Mouse (Mus musculus): Measurements from ENCODE around the gene Irf2bp1. TPM values are rescaled to one million over a fixed set of nuclear protein-coding genes. Genes with fewer than 3 reads are reported as not detected.
A peak's percentile ranks its signal among the peaks of the same experiment; 100 is the strongest.

Irf2bp1 gene
- total RNA-seq, 2 experiments from 2014 or later: 18.2 to 20.5 TPM

GRCm38 (mm10) chr7:19050172-19050571 is 46.3 kb downstream of the Irf2bp1 start:
- TF ChIP-seq CTCF (IDR thresholded peaks at IDR 0.05): no peak
- no peak overlapping the region for H3K4me3 ChIP-seq
- intact Hi-C loops (cut with DNase I): no loop called here
- no peak for DNase-seq
- no peak overlapping the region for H3K27ac ChIP-seq

GRCm38 (mm10) chr7:19051161-19051560 is 47.3 kb downstream of the Irf2bp1 start:
- DNase-seq: peak; percentile 46
- TF ChIP-seq CTCF (IDR thresholded peaks at IDR 0.05): no peak
- peak overlapping the region; percentile 46 for H3K27ac ChIP-seq
- intact Hi-C loops (cut with DNase I): no loop called here
- H3K4me3 ChIP-seq: no peak overlapping the region

- DNase-seq: peak; percentile 87
- Histone ChIP-seq H3K27ac (peak overlapping the region; percentile 84), H3K4me3 (no peak overlapping the region)
- TF ChIP-seq CTCF (IDR thresholded peaks at IDR 0.05): peak; percentile 14; the same call in 1 of the 2 replicates
- intact Hi-C loops (cut with DNase I): no loop called here
Observed at GRCm38 (mm10) chr7:19052345-19053135, 48.7 kb downstream of the Irf2bp1 start.

GRCm38 (mm10) chr7:19053136-19053532 is 49.3 kb downstream of the Irf2bp1 start:
- TF ChIP-seq CTCF (IDR thresholded peaks at IDR 0.05): no peak
- no peak for DNase-seq
- Histone ChIP-seq H3K27ac (peak overlapping the region; percentile 74), H3K4me3 (no peak overlapping the region)
- intact Hi-C loops (cut with DNase I): no loop called here

- TF ChIP-seq CTCF (IDR thresholded peaks at IDR 0.05): peak; percentile 58
- DNase-seq: peak; percentile 61
- H3K27ac ChIP-seq: no peak within 1 kb of the TSS
- H3K4me3 ChIP-seq: no peak within 1 kb of the TSS
- intact Hi-C loops (cut with DNase I): no loop called here
Observed at GRCm38 (mm10) chr7:19054047-19054776, 50.4 kb downstream of the Irf2bp1 start, which contains the start of gene Rsph6a. TSS of gene Rsph6a (plus strand) at chr7:19054690.

GRCm38 (mm10) chr7:19054777-19055076 is 50.9 kb downstream of the Irf2bp1 start:
- TF ChIP-seq CTCF (IDR thresholded peaks at IDR 0.05): no peak
- intact Hi-C loops (cut with DNase I): no loop called here
- H3K27ac ChIP-seq: no peak overlapping the region
- no peak overlapping the region for H3K4me3 ChIP-seq
- DNase-seq: no peak

GRCm38 (mm10) chr7:19055108-19055507 is 51.3 kb downstream of the Irf2bp1 start:
- intact Hi-C loops (cut with DNase I): no loop called here
- no peak for TF ChIP-seq CTCF (IDR thresholded peaks at IDR 0.05)

More at GRCm38 (mm10) chr7:19055108-19055507, 51.3 kb downstream of the Irf2bp1 start:
- no peak for DNase-seq
- Histone ChIP-seq H3K27ac (no peak overlapping the region), H3K4me3 (no peak overlapping the region)

Other genes starting within 250 kb of the Irf2bp1 start
- gene Psg19, start 205.5 kb upstream of the Irf2bp1 start, total RNA-seq (2021): not detected
- not detected for gene Psg17, start 182.4 kb upstream of the Irf2bp1 start, total RNA-seq (2021)
- 1 to 10 TPM; 2.4 to 4.0 TPM for gene Mill2, start 164.1 kb upstream of the Irf2bp1 start, total RNA-seq (2021)
- not detected for gene Pglyrp1, start 132.7 kb upstream of the Irf2bp1 start, total RNA-seq (2021)
- 1 to 10 TPM; 4.1 to 5.6 TPM for gene Ccdc61, start 93.6 kb upstream of the Irf2bp1 start, total RNA-seq (2021)
- 1 to 10 TPM; 1.6 to 2.1 TPM for gene Nova2, start 78.2 kb upstream of the Irf2bp1 start, total RNA-seq (2021)
- not detected for gene Nanos2, start 16.6 kb upstream of the Irf2bp1 start, total RNA-seq (2021)
- 1 to 10 TPM; 6.3 to 6.7 TPM for gene Mypop, start 12.8 kb upstream of the Irf2bp1 start, total RNA-seq (2021)
- not detected for gene Foxa3, start 19.5 kb downstream of the Irf2bp1 start, total RNA-seq (2021)
- 10 to 100 TPM; 70.9 to 81.5 TPM for gene Sympk, start 20.3 kb downstream of the Irf2bp1 start, total RNA-seq (2021)
- not detected for gene Rsph6a, start 50.6 kb downstream of the Irf2bp1 start, total RNA-seq (2021)
- gene Dmwd, start 72.2 kb downstream of the Irf2bp1 start, total RNA-seq (2021): 10 to 100 TPM; 31.9 to 32.1 TPM
- gene Dmpk, start 79.8 kb downstream of the Irf2bp1 start, total RNA-seq (2021): 100 to 1,000 TPM; 265 to 336 TPM
- 1 to 10 TPM in 1 of 2 experiments, under 1 TPM in 1; 0.89 to 2.3 TPM for gene Six5, start 90.5 kb downstream of the Irf2bp1 start, total RNA-seq (2021)
- not detected for gene Gm4969, start 114.3 kb downstream of the Irf2bp1 start, total RNA-seq (2021)
- gene Fbxo46, start 115.8 kb downstream of the Irf2bp1 start, total RNA-seq (2021): 1 to 10 TPM; 2.3 to 3.0 TPM
- 1 to 10 TPM; 2.0 TPM for gene Qpctl, start 145.2 kb downstream of the Irf2bp1 start, total RNA-seq (2021)
- gene Snrpd2, start 145.7 kb downstream of the Irf2bp1 start, total RNA-seq (2021): 10 to 100 TPM; 49.7 to 58.0 TPM
- not detected for gene Gipr, start 162.1 kb downstream of the Irf2bp1 start, total RNA-seq (2021)
- 10 to 100 TPM in 1 of 2 experiments, 1 to 10 TPM in 1; 9.5 to 10.5 TPM for gene Eml2, start 172.4 kb downstream of the Irf2bp1 start, total RNA-seq (2021)
- 1 to 10 TPM; 1.9 to 2.9 TPM for gene Gpr4, start 208.5 kb downstream of the Irf2bp1 start, total RNA-seq (2021)
- 10 to 100 TPM; 41.9 to 52.4 TPM for gene Opa3, start 224.3 kb downstream of the Irf2bp1 start, total RNA-seq (2021)